Mouse (Mus musculus) liver, embryonic 14 days (tissue): ENCODE measurements around the gene Zbtb21. TPM values are rescaled to one million over a fixed set of nuclear protein-coding genes. Genes with fewer than 3 reads are reported as not detected.

Source experiments
- polyA plus RNA-seq: library from polyadenylated mRNA; depleted of rRNA; stranded (reverse); fragments of >200 nt; gene quantifications from 2 replicates; pipeline ENCODE4 v1.2.3, GENCODE M21; 2012; rRNA removed

The Zbtb21 gene
- polyA plus RNA-seq = 3.2 and 4.3 TPM in 2 replicates

GRCm38 (mm10) chr16:97962151-97962948, at the start of gene Zbtb21, which contains the start of gene C2cd2:
TSS of gene Zbtb21 (minus strand) at chr16:97962622.
TSS of gene C2cd2 (minus strand) at chr16:97962598.

GRCm38 (mm10) chr16:97996616-97997382, 34.4 kb upstream of the Zbtb21 start, which contains the start of gene B230307C23Rik:
TSS of gene B230307C23Rik (plus strand) at chr16:97997315.

Other genes starting within 250 kb of the Zbtb21 start
- 1.3 and 1.7 TPM in 2 replicates for gene Ripk4, start 198.8 kb downstream of the Zbtb21 start, polyA plus RNA-seq
- 3.5 TPM in 2 replicates for gene Prdm15, start 110.8 kb downstream of the Zbtb21 start, polyA plus RNA-seq
- 1.9 and 2.1 TPM in 2 replicates for gene C2cd2, start within 50 bp of the Zbtb21 start, polyA plus RNA-seq
- gene B230307C23Rik, start 34.7 kb upstream of the Zbtb21 start, polyA plus RNA-seq = 7.4 and 9.1 TPM in 2 replicates
- 5.3 and 5.5 TPM in 2 replicates for gene A630089N07Rik, start 119.8 kb upstream of the Zbtb21 start, polyA plus RNA-seq